Mouse (Mus musculus) cerebellum, postnatal 36 days (tissue): ENCODE measurements around the gene Aifm2.

ENCODE experiments used
- DNase-seq, 2 experiments: peaks; one replicate each; pipeline ENCODE4 v3.0.0; 2021 to 2022; ENCODE audit warnings: mixed read lengths in 2 of 2

The Aifm2 gene

DNA sequence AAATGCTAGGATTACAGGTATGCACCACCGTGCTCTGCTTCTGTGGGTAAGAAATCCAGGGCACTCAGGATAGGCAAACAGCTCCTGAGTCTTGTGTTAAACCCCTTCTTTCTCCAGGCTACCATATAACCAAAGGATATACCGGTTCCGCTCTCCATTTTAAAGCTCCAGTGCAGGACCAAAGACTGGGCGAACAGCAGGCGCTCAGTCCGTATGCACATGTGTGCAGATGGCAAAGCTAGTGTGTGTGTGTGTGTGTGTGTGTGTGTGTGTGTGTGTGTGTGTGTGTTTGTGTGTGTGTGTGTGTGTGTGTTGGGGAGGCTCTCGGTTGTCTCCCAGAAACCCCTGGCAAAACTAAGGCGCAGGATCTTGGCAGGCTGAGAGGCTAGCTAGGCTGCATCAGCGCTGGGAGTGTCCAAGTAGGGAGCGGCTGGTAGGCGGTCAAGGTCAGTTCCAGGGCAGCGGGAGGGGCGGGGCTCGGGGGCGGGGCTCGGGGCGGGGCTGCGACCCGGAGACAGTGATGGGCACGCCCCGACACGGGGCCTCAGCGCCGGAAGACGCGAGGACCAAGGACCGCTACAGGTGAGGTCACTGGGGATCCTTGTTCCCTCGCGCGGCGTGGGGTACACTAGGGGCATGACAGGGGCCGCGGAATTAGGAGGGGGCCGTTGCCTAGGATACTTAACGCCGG is at the start of gene Aifm2:
Aifm2 (plus strand) TSS at position 493 of the 691 bp plus-strand sequence.
- peak; percentile 30 to 40 for DNase-seq

GRCm38 (mm10) chr10:61665651-61666050 is 49.4 kb upstream of the Aifm2 start:
- DNase-seq: no peak

- no peak for DNase-seq
These were observed 45.8 kb upstream of the Aifm2 start for GRCm38 (mm10) chr10:61669289-61669688.

GRCm38 (mm10) chr10:61669896-61670295 is 45.2 kb upstream of the Aifm2 start:
- no peak for DNase-seq

GRCm38 (mm10) chr10:61670758-61671157 is 44.3 kb upstream of the Aifm2 start:
- no peak for DNase-seq

GRCm38 (mm10) chr10:61675935-61676334 is 39.1 kb upstream of the Aifm2 start:
- no peak for DNase-seq

- peak in 1 of 2 experiments; percentile 25 for DNase-seq
These were observed 35.5 kb upstream of the Aifm2 start for GRCm38 (mm10) chr10:61679545-61679944.

GRCm38 (mm10) chr10:61680015-61680913 is 34.8 kb upstream of the Aifm2 start, which contains the start of gene Sar1a:
Sar1a (plus strand) TSS chr10:61680299.
- DNase-seq: peak; percentile 96 to 98

- DNase-seq: no peak
These were observed 25.7 kb upstream of the Aifm2 start for GRCm38 (mm10) chr10:61689405-61689804.

GRCm38 (mm10) chr10:61693563-61693962 is 21.5 kb upstream of the Aifm2 start:
- no peak for DNase-seq

GRCm38 (mm10) chr10:61694870-61695670 is 20.0 kb upstream of the Aifm2 start, which contains the start of gene Tysnd1:
Tysnd1 (plus strand) TSS chr10:61695514.
- DNase-seq: peak; percentile 99

DNA sequence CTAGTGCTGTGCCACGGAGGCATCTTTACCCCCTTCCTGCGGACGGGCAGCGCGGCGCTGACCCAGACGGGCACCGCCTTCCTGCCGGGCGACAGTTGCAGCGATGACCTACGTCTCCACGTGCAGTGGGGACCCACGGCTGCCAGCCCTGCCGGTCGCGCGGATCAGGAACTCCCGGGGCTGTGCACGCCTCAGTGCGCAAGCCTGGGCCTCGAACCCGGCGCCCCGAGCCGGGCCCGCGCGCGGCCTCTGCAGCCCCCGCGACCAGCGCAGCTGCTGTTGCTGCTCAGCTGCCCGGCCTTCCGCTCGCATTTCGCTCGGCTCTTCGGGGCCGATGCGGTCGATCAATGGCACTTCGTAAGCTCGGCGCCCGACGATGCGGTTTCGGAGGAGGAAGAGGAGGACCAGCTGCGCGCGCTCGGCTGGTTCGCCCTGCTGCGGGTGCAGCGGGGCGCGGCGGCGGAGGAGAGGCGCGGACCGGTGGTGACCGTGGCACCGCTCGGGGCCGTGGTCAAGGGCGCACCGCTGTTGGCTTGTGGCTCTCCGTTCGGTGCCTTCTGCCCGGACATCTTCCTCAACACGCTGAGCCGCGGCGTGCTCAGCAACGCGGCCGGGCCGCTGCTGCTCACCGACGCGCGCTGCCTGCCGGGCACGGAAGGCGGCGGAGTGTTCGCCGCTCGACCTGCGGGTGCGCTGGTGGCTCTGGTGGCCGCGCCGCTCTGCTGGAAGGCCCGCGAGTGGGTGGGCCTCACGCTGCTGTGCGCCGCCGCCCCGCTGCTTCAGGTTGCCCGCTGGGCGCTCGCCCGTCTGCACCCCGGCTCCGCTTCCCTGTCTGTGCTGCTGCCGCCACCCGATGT is 19.1 kb upstream of the Aifm2 start:
- no peak for DNase-seq

- peak in 1 of 2 experiments; percentile 25 for DNase-seq
These were observed 18.6 kb upstream of the Aifm2 start for GRCm38 (mm10) chr10:61696560-61696823.

DNA sequence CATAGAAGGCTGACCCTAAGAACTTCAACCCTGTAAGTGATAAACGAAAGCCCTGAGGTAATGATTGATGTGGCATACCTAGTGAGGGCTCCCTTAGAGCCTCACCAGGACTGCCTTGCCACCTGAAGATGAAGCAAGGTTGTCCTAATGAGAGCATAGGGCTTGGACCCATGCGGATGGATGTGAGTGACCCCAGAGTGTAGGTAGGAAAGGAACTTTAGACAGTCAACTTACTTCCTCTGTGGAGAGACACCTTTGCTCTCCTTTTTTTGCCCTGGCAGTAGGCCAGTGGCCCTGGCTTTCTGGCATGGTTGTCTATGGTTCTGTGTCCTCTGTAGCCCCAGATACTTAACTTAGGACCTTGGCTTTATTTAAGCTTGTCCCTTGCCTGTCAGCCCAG is 18.0 kb upstream of the Aifm2 start:
- peak in 1 of 2 experiments; percentile 17 for DNase-seq

- no peak for DNase-seq
These were observed 10.4 kb upstream of the Aifm2 start for GRCm38 (mm10) chr10:61704663-61705062.

DNA sequence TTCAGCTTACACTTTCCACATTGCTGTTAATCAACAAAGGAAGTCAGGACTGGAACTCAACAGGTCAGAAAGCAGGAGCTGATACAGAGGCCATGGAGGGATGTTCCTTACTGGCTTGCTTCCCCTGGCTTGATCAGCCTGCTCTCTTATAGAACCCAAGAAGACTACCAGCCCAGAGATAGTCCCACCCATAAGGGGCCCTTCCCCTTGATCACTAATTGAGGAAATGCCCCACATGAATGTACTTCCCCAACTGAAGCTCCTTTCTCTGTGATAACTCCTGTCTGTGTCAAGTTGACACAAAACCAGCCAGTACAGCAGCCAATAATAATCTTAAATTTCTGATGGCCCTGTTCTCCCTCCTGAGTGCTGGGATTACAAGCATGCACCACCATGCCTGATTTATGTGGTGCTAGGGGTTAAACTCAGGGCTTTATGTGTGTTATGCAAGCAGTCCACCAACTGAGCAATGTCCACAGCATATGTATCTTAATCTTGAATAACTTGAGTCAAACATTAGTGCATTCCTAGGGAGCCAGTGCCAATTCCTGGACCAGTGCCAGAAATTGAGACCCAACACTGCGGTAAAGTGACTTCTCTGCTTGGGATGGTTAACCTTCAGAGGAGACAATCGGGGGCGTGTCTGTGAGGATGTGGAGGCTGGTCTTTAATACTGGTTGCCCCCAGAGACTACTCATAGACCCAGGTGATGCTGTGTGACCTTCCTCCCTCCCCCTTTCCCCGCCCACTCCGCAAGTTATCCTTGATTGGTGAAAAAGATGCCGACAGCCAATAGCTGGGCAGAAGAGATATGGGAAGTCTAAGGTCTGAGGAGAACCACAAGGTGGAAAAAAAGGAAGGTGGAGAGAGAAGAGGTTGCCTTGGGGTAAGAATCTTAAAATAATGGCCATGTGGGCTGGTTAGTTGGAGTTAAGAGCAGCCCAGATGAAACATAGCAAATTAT is 8.4 kb upstream of the Aifm2 start:
- DNase-seq: no peak

GRCm38 (mm10) chr10:61713601-61714000 is 1.5 kb upstream of the Aifm2 start:
- DNase-seq: no peak

GRCm38 (mm10) chr10:61714146-61714545 is 917 bp upstream of the Aifm2 start:
- no peak for DNase-seq

DNA sequence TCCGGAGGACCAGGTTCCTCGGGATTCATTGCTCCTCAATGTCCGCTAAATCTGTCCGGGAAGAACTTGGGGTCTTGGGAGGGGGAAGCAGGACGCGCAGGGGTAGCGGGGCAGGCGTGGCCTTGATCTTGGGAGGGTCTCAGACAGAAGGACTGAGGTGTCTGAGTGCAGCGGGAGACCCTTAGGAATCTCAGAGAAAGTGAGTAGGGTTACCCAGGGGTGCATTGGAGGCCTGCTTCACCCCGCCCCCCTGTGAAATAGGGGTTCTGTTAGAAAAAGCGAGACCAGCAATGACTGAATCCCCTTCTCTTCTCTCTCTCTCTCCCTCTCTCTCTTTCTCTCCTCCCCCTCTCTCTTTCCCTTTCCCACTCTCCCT is 387 bp downstream of the Aifm2 start:
- DNase-seq: no peak

- no peak for DNase-seq
These were observed 1.2 kb downstream of the Aifm2 start for GRCm38 (mm10) chr10:61715996-61716864.
